Mouse (Mus musculus) megakaryocyte, embryonic 14.5 days (primary cell): ENCODE measurements around the gene Ccr10.

ENCODE experiments used
- FLI1 ChIP-seq: IDR thresholded peaks from 2 replicates; pipeline ENCODE4 v1.6.1; 2012; ENCODE audit warnings: low read length, inconsistent platforms, mixed read lengths
- GATA1 ChIP-seq: IDR thresholded peaks from 3 replicates; pipeline ENCODE4 v1.6.1; 2012; ENCODE audit warnings: mixed read lengths, low read length, inconsistent platforms, borderline replicate concordance

- TF ChIP-seq GATA1 (no peak), FLI1 (no peak)
Measured at GRCm38 (mm10) chr11:101134217-101134865, 40.9 kb downstream of the Ccr10 start.
